Comparison of ENCODE assay signal across 10 mouse cellular contexts in the genomic region with DNA sequence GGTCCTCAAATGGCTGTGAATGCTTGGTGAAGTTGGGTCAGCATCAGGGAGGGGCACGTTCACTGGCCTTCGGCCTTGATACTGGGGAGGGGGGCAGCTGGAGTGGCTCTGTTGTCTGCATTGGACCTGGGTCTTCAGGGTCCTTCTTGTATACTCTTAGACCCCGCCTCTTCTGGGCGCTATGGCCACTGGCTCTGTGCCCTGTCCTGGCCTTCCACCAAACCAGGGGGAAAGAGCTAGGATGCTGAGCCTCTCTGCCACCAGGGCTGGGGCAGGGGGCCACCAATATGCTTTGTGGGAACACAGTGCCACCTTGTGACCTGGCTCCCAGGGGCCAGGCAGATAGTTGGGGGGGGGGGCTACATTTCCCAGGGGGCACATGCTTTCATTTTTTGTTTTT.
DNase-seq lines count a peak whose midpoint lies in the region; ATAC-seq lines count a peak whose summit lies in the region.
"Had no signal": no experiment of that assay in that cellular context is flagged by ENCODE, and none has a peak within 500 bp of the region (broad histone marks: within the 10 kb centered on the region; RNA-seq: fewer than 3 reads in every experiment).

No protein-coding gene starts in this region.

- peak overlapping the region; percentile 44; the same call in 1 of the 2 replicates for H3K4me2 ChIP-seq in limb, embryonic 12.5 days
- H3K4me2 ChIP-seq: embryonic facial prominence, embryonic 15.5 days had no signal

- peak; percentile 23 for DNase-seq in gastrocnemius, postnatal 14 days
- DNase-seq in gastrocnemius, postnatal 25 days: no peak
- peak; percentile 14 to 24 for DNase-seq in spleen, postnatal 10 days (ENCODE audit: low spot score in 2 of 2)
- no peak for DNase-seq in spleen, postnatal 14 days (ENCODE audit: low spot score in 2 of 2)
- DNase-seq in urinary bladder, postnatal 4 days (ENCODE audit: low spot score in 2 of 2): no peak
- no peak for DNase-seq in urinary bladder, postnatal 36 days (ENCODE audit: low spot score in 2 of 2)
- DNase-seq in cerebellum, adult 11-12 months: no peak
- DNase-seq: adrenal gland, adult 8-10 months had no signal

- ATAC-seq in limb, embryonic 12.5 days (ENCODE audit: insufficient number of reproducible peaks, insufficient read depth, low FRiP score, low TSS enrichment, low read depth): 0 out of 2 replicates have a peak, but pooled peaks have one; percentile 13

- no peaks in the 10 kb centered on the region; the same call in 1 of the 2 replicates for H3K27me3 ChIP-seq in limb, embryonic 12.5 days

- no peak overlapping the region for H3K4me3 ChIP-seq in limb, embryonic 12.5 days (replicated peaks)
- H3K4me3 ChIP-seq: embryonic facial prominence, embryonic 15.5 days had no signal

- H3K9ac ChIP-seq in limb, embryonic 12.5 days (replicated peaks): no peak overlapping the region
- H3K9ac ChIP-seq: embryonic facial prominence, embryonic 15.5 days had no signal

- H3K4me1 ChIP-seq in limb, embryonic 12.5 days (replicated peaks): peaks cover 80% of the 10 kb centered on the region

- no peaks in the 10 kb centered on the region for H3K9me3 ChIP-seq in limb, embryonic 12.5 days
- H3K9me3 ChIP-seq: embryonic facial prominence, embryonic 15.5 days had no signal

- WGBS in limb, embryonic 12.5 days: 75% methylated on average over 4 of the region's 4 CpGs

- intact Hi-C loops in gastrocnemius, postnatal 14 days (cut with DNase I; ENCODE audit: low total_unique reads): no loop called here

- no peaks in the 10 kb centered on the region for H3K36me3 ChIP-seq in limb, embryonic 12.5 days
- H3K36me3 ChIP-seq: embryonic facial prominence, embryonic 15.5 days had no signal

- H3K27ac ChIP-seq in limb, embryonic 12.5 days: no peak overlapping the region
- H3K27ac ChIP-seq: embryonic facial prominence, embryonic 15.5 days had no signal

Comparison
In these comparisons a context has a peak if more than half of its experiments do, and no peak if none do; other contexts are left out.
1. DNase-seq: peak in gastrocnemius, postnatal 14 days (single experiment) and spleen, postnatal 10 days (2 of 2); none in gastrocnemius, postnatal 25 days (single experiment), spleen, postnatal 14 days (0 of 2), urinary bladder, postnatal 4 days (0 of 2), urinary bladder, postnatal 36 days (0 of 2) and cerebellum, adult 11-12 months (single experiment).